Mouse (Mus musculus): ENCODE measurements around the gene Chaf1a.

DNA sequence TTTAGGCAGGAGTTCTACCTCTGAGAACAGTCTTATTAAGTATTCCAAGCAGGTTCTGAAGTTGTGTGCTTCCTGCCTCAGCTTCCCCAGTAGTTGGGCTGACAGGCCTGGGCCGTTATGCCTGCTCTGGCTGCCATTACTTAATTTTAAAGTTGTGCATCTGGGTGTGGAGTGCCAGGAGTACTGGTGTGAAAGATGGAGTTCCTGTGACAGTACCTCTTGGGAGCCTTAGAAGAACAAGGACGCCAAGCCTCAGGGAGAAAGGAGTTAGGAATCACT is 30.3 kb upstream of the Chaf1a start:
- TF ChIP-seq POLR2A (IDR thresholded peaks at IDR 0.05; ENCODE audit: insufficient read depth, low read length) (no peak), CTCF (IDR thresholded peaks at IDR 0.05; ENCODE audit: low read depth, low read length) (no peak)
